ENCODE assay signal across 21 mouse cellular contexts in genomic region chr2:44319479-44319878, GRCm38 (mm10).
DNase-seq lines count a peak whose midpoint lies in the region; ATAC-seq lines count a peak whose summit lies in the region.
"Had no signal": no experiment of that assay in that cellular context is flagged by ENCODE, and none has a peak within 500 bp of the region (broad histone marks: within the 10 kb centered on the region; RNA-seq: fewer than 3 reads in every experiment).

No protein-coding gene starts in this region.

- H3K27me3 ChIP-seq in kidney, embryonic 15.5 days: no peaks in the 10 kb centered on the region
- H3K27me3 ChIP-seq: embryonic facial prominence, embryonic 13.5 days; embryonic facial prominence, embryonic 15.5 days; forebrain, embryonic 12.5 days had no signal

- peak; percentile 55; the same call in 1 of the 2 replicates for ATAC-seq in kidney, embryonic 15.5 days (replicated peaks; ENCODE audit: low FRiP score)
- ATAC-seq: forebrain, embryonic 14.5 days; forebrain, embryonic 16.5 days had no signal

- H3K27ac ChIP-seq in kidney, embryonic 15.5 days: no peak overlapping the region
- H3K27ac ChIP-seq: embryonic facial prominence, embryonic 13.5 days; embryonic facial prominence, embryonic 15.5 days; forebrain, embryonic 10.5 days; forebrain, embryonic 12.5 days had no signal

- H3K36me3 ChIP-seq in kidney, embryonic 15.5 days: no peaks in the 10 kb centered on the region
- H3K36me3 ChIP-seq: embryonic facial prominence, embryonic 13.5 days; embryonic facial prominence, embryonic 15.5 days; forebrain, embryonic 10.5 days; forebrain, embryonic 12.5 days had no signal

- DNase-seq in kidney, adult 9 months: peak; percentile 23
- no peak for DNase-seq in kidney, postnatal 10 days
- no peak for DNase-seq in kidney, adult 18-20 months
- DNase-seq: adrenal gland, adult 2 months; adrenal gland, postnatal 10 days; adrenal gland, postnatal 25 days; cerebellum, adult 11 months; cerebellum, adult 18-20 months; cerebellum, adult 8-10 months; cerebellum, adult 9-11 months; cerebellum, postnatal 14 days; cerebellum, postnatal 36 days; embryo, embryonic 11 days had no signal

- 59% methylated on average over 4 of the region's 4 CpGs for WGBS in kidney, embryonic 15.5 days

- no peak overlapping the region for H3K4me3 ChIP-seq in kidney, embryonic 15.5 days (replicated peaks)
- H3K4me3 ChIP-seq: embryonic facial prominence, embryonic 13.5 days; embryonic facial prominence, embryonic 15.5 days; erythroblast, embryonic 14.5 days; forebrain, embryonic 10.5 days; forebrain, embryonic 12.5 days had no signal

- H3K4me1 ChIP-seq in kidney, embryonic 15.5 days: no peaks in the 10 kb centered on the region
- H3K4me1 ChIP-seq: forebrain, embryonic 10.5 days; forebrain, embryonic 12.5 days had no signal

- no peaks in the 10 kb centered on the region for H3K9me3 ChIP-seq in kidney, embryonic 15.5 days (replicated peaks)
- H3K9me3 ChIP-seq: embryonic facial prominence, embryonic 13.5 days; embryonic facial prominence, embryonic 15.5 days; forebrain, embryonic 10.5 days; forebrain, embryonic 12.5 days had no signal

- H3K4me2 ChIP-seq in kidney, embryonic 15.5 days: no peak overlapping the region
- H3K4me2 ChIP-seq: embryonic facial prominence, embryonic 13.5 days; embryonic facial prominence, embryonic 15.5 days; forebrain, embryonic 12.5 days had no signal

- H3K9ac ChIP-seq in kidney, embryonic 15.5 days: no peak overlapping the region
- H3K9ac ChIP-seq: embryonic facial prominence, embryonic 13.5 days; embryonic facial prominence, embryonic 15.5 days; forebrain, embryonic 12.5 days had no signal
